Mouse (Mus musculus): ENCODE measurements around the gene Cdkal1.

DNA sequence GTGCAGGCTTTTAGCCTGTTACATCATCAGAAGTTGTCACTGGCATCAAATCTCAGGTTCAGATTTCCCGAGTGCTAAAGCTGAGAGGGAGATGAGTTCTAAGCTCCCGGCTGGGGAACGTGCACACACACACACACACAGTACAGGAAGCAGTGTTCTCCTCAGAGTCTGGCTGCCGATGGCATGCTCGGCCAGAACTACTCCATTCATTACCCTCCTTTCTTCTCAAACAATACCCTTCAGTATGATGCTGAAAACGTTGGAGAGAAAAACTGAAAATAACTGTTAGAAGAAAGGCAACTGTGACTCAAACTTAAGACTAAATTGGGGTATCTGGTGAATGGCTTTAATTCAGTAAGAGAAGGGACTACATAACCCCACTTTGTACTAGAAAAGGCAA is 491.5 kb downstream of the Cdkal1 start:
- TF ChIP-seq CTCF (IDR thresholded peaks at IDR 0.05; ENCODE audit: low read depth, low read length) = no peak
- no peak for TF ChIP-seq POLR2A (IDR thresholded peaks at IDR 0.05; ENCODE audit: borderline replicate concordance, low read depth, low read length)

All from bone marrow macrophage, adult 2 months (primary cell).